Mouse (Mus musculus) testis, adult 2 months (tissue): ENCODE measurements at regions not wholly inside any gene's neighbourhood (a gene's known extent, or its start where the extent isn't known, plus 50 kb on each side); places are given as distances from the start of the nearest gene placed in this dataset.

Experiments
- CTCF ChIP-seq: fragments of 200-500 bp; IDR thresholded peaks from 2 replicates; pipeline ENCODE4 v1.5.1; 2012; ENCODE audit warnings: low read depth, mild to moderate bottlenecking, inconsistent platforms, low read length, moderate library complexity; ENCODE audit not compliant: control insufficient read depth, insufficient read depth, insufficient replicate concordance
- POLR2A ChIP-seq: fragments of 200-500 bp; IDR thresholded peaks from 2 replicates; pipeline ENCODE4 v1.6.1; 2012; ENCODE audit warnings: low read depth, mild to moderate bottlenecking, inconsistent platforms, low read length, moderate library complexity; ENCODE audit not compliant: control insufficient read depth

DNA sequence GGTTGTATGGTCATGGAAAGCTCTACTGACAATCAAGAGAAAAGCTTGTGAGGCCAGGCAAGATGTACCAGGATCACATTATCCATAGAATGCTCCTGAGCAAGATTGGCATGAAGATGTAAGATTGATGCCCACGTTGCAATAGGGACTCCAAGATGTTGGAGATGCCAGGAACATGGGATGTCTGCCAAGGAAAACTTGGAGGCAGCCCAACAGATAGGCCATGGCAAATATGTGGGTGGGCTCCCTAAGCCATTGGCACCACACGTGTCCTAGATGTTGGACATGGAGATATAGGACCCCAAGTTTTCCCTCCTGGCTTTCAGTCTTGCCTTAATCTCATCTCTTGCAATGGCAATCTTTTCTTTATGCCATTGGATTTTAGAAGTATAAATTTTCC is 506.1 kb upstream of the Plxna2 start:
- TF ChIP-seq CTCF (no peak), POLR2A (no peak)
